Mouse (Mus musculus) frontal cortex, postnatal 10 days (tissue): ENCODE data around the gene Tmem104.
A peak's percentile ranks its signal among the peaks of the same experiment; 100 is the strongest.

Experiments
- DNase-seq, 2 experiments: peaks; one replicate each; pipeline ENCODE4 v3.0.0; 2022; ENCODE audit warnings: low spot score in 2 of 2, mixed read lengths in 1 of 2

The Tmem104 gene

GRCm38 (mm10) chr11:115200520-115200919 is 13.2 kb downstream of the Tmem104 start:
- DNase-seq = no peak

DNA sequence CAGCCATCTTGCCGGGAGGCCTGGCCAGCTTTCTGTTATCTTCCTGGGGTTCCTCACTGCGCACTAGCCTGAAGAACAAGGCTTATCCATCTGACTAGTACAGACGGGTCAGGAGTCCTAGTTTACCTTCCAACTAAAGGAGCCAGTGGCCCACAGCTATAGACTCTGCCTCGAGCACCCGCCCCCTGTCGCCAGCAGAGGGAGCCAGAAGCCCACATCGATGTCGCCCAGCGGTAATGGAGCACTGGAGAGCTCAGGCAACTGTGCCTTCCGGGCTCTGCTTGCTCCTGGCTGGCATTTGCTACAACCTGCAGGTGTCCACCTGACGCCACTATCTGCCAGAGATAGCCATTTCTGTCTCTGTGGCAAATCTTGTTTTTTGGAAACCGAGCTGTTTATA is 15.0 kb downstream of the Tmem104 start:
- peak; percentile 49 to 77 for DNase-seq

DNA sequence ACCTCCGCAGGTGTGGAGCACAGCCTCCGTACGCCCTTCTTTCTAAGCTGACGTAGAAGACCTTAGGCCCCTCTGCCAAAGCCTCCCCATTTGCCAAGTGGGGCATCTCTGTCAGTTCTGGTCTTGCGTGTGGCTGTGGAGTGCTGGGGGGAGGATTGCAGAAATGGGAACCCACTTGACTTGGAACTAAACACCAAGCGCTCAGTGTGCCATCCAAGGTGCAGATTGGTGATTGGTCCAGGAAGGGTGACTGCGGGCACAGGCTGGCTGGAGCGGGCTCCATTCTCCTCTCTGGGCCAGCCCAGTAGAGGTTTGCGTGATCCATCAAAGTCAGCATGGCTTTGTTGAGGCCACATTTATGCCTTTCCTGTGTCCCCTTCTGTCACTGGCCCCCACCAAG is 15.5 kb downstream of the Tmem104 start:
- DNase-seq = no peak

DNA sequence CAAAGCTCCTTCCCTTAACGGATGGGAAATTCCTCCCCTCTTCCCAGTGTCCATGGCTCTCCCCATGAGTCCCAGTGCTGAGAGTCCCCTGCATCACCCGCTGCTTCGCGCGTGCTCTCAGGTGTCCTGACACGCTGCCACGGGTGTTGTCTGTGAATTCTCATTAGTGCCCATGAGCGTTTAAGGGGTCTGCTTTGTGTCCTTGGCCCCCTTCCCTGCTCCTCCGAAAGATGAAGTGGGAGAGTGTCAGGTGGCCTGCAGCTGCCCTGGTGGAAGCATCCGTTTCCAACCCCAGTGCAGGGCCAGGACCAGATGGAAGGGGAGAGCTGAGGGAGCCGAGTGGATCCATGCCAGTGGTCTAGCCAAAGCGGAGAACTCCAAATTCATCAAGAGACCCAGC is 20.8 kb downstream of the Tmem104 start:
- no peak for DNase-seq

DNA sequence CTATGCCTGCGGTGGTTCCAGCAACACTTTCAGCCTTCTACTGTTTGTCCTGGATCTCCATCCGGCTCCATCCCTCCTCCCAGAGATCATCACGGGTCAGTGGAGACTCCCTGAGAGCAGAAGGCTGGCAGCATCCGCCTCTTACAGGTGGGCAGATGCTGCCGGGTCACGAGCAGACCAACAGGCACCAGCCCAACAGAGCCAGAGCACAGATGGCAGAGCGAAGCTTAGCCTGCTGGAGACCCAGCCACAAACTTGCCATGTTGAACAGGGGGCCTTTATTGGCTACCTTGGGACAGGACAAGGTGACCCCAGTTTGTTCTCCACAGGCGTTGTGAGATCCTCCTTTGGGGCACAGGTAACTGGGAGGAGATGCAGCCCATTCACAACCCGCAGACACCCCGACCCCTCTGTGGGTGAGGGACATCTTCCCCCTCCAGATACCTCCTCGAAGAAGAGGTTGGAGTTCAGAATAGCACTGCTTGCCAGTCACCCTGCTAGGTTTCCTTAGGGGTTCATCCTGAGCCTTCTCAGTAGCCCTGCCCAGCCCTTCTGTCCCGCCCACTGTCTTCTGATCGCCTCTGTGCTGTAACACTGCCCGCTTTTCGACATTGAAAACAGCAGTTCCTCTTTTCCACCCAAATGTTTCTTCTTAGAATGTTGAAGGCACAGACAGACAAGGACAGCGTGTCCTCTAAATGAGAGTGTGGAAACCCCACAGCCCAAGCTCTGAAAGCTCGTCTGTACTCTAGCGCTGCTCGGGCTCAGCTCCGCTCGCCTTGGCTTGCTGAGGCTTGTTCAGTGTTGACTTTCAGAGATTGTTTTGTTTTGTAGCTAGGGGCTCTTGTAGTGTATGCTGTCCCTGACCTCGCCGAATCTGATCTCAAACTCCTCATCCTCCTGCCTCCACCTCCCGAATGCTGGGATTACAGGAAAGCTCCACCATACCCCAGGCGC is 21.8 kb downstream of the Tmem104 start:
- no peak for DNase-seq

GRCm38 (mm10) chr11:115209958-115210357 is 22.7 kb downstream of the Tmem104 start:
- no peak for DNase-seq

- no peak for DNase-seq
Observed at GRCm38 (mm10) chr11:115212116-115212515, 24.8 kb downstream of the Tmem104 start.

DNA sequence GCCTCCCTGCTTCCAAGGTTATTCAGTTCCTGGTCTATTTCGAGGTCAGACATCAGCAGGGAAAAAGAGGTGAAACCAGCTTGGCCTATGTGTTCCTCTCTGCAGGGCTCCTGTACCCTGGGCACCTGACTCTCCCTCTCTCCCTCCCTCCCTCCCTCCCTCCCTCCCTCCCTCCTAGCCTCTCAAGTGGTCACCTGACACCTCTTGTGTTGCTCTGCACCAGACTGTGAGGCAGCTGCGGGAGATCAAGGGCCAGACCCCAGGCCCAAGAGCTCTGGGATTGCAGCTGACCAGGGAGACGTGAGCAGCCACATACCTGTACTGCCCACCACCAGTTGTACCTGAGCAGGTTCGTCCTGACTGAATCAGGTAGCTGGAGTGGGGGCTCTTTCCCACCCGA is 27.8 kb downstream of the Tmem104 start:
- DNase-seq = no peak

DNA sequence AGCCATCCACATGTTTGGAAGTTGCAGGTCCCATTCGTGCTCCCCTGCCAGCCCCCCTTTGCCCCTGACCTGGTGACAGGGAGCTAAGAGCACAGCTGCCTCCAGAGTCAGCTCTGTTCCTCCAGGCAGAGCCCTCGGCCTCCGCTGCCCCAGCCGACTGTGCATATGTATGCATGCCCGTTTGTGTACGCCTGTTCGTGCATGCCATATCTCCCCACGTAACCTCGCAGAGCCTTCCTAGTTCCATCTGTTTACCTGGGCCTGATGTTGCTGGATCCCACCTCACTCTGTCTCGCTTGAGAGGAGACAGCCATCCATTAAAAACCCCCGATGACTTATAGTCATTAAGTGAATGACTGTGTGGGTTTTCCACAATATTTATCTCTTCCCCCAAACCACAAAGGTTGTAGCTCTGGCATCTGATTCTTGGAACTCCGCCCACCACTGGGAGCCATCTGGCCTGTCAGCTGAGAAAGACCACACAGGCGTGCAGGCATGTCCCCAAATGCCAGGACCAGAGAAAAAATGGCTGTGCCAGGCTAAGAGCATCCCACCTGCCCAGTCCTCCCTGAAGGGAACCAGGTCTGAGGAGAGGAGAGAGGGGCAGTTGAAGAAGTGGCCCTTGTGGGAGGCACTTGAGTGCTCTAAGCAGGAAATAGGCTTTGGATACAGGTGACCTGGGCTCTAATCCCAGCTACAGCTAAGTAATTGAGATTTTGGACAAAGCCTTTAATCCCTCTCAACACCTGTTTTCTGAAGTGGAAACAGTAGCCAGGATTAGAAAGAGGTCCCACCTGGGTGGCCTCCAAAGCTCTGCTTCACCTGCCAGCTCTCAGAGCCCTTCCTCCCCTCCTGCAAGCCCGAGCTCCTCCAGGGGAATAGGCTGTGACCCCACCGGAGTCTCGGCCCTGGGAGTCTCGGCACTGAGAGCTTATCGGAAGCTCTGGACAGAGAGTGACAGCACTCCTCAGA is 30.4 kb downstream of the Tmem104 start:
- no peak for DNase-seq

- no peak for DNase-seq
Observed at GRCm38 (mm10) chr11:115219263-115219662, 32.0 kb downstream of the Tmem104 start.

GRCm38 (mm10) chr11:115219685-115220084 is 32.4 kb downstream of the Tmem104 start:
- DNase-seq = no peak

DNA sequence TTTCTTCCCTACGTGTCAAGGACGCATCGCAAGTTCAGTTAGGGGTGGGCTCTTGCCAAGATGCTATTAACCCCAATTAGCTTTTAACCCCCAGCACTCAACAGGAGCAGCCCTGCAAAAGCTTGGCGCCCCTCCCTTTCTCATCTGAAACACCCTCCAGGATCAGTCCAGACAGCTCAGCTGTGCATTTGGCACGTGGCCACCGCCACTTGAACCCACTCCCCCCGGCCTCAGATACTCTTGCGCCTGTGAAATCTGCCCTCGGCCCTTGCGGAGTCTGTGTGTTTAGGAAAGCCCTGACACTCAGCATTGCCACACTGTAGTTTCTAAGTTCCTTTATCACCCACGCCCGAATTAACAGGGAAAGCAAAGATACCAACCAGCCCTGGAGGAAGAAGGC is 34.8 kb downstream of the Tmem104 start:
- DNase-seq = no peak

DNA sequence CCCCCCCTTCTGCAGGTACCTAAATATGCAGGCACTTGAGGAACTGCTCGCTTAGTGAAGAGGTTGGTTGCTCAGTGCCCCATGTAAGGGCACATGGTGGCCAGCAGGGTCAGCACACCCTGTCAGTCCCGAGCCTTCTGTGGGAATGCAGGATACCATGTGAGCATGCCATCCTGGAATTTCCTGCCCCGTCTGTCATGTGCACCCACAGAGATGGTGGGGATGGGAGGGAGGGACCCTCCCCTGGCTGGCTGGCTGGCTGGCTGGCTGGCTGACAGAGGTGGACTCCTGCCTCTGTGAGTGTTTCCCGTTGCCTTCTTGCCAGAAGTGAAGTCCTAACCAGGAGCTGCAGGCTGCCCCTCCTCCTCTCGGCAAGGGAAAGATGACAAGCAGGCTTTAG is 35.3 kb downstream of the Tmem104 start:
- no peak for DNase-seq

DNA sequence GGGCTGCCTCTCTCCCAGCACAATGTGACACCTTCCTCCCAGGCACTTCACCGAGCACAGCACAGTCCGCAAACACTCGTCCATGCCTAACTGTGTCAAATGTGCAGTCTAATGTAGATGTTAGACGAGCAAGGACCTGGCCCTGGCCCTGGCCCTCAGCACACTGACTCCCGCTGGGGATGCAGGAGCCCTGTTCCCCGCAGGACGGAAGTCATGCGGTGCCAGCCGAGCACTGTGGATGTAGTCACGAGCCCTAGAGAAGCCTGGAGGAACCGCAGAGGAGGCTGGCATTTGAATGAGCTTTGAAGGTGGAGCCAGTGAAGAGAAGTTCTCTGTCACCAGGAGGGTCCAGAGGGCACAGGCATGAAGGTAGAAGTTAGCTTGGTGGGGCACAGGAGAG is 36.2 kb downstream of the Tmem104 start:
- DNase-seq = no peak

DNA sequence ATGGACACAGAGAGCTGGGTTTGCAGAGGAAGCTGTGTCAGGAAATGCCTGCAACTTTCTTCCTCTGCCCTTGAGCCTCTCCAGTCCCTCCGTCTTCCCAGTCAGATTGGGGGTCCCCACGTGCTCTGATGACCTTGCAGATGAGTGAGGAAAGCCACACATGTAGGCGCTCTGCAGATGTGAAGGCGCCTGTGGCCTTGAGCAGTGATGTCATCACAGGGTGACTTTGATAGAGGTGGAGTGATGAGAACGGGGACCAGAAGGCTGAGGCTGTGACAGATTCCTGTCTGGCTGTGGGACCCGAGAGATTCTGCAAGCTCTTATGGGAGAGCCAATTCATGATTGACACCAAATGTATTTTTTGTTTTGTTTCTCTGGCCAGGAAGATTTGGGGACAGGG is 36.6 kb downstream of the Tmem104 start:
- DNase-seq = no peak

DNA sequence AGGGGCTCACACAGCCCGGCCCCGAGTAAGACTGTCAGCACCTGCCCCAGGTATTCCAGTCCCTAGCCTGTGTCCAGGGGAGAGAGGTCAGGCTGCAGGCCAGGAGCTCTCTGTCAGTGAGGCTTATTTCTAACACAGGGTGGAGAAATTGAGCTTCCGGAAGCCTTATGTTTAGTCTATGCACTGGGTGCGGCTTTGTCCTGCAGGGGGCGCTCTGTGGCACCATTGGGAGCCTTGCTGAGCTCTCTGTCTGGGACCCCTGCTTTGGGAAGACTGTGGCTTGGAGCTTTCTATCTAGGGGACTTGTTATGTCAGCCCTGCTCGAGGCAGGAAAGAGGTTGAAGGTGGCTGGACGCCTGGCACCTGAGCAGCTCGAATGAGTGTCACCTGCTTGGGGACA is 37.6 kb downstream of the Tmem104 start:
- peak in 1 of 2 experiments; percentile 55 for DNase-seq

GRCm38 (mm10) chr11:115225301-115225700 is 38.0 kb downstream of the Tmem104 start:
- no peak for DNase-seq

DNA sequence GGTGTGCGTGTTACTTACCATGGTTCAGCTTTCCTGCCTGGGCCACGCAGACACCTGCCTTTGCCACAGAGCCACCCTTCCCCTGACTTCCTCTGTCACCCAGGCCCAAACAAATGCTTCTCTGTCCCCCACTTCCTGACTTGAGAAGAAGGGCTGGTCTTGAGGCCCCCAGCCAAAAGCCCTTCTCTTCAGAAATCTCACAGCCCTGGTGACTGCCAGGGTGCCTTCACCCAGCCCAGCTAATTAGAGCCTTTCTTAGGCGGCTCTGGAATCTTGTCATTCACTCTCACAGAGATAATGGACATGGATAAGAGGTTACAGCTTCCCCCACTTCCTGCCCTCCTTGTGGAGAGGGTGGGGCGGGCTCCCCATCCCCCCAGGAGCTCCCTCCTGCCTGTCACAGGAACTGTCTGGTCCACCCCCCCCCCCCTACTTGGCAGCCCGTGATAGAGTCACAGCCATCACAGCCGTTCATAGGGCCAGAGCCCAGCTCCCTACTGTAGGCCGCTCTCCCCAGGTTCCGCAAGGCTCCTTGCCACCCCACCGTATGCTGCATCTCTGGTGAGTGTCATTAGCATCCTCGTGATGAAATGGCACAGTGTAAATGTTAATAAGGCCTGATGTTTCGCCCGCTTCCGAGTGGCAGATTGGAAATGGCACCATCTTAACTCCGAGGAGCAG is 39.7 kb downstream of the Tmem104 start:
- DNase-seq = no peak

- DNase-seq = no peak
Observed at GRCm38 (mm10) chr11:115227640-115228039, 40.4 kb downstream of the Tmem104 start.

- no peak for DNase-seq
Observed at GRCm38 (mm10) chr11:115228430-115228829, 41.1 kb downstream of the Tmem104 start.

DNA sequence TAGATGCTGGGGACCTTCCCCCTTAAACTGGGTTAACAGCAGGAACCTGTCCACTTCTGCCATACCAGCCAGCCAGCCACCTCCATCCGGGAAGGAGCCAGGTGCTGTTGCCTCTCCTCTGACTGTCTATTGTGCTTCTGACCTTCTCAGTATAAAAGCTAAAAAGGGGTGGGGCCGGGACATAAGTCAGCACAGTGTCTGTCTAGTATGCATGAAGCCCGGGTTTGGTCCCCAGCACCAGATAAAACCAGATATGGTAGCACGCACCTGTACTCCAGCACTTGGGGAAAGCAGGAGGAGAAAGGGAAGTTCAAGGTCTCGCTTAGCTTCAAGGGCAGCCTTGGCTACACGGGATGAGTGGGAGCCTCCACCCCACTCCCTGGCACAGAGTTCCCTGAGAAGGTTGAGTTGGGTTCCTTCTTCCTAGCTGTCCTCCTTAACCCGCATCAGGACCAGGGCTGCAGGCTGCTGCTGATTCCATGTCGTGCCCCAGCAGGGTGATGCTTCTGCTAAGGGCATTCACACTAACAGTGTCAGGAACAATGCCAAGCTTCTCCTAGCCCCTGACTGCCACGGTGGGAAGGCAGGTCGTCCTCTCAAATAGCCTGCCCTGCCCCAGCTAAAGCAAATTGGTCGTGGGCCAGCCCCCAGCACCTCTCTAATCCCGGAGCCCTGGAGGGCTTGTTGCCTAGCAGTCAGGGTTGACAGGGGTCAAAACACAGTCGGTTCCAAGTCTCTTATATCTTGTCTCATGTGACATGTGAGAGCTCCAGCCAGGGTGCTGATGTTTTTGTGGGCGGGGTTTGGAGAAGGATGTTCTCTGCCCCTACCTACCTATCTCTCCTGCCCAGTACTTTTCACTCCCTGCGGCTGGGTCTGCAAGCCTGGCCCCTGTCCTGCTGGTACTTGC is 42.0 kb downstream of the Tmem104 start:
- no peak for DNase-seq
